Mouse (Mus musculus) CH12.LX (cell line): ENCODE data around the gene Rbl2.

Source experiments
- CHD2 ChIP-seq: IDR thresholded peaks from 2 replicates; pipeline ENCODE4 v1.6.1; 2011; ENCODE audit warnings: low read length, improper control_type of control experiment
- CTCF ChIP-seq, 2 experiments: IDR thresholded peaks in 1 of 2; conservative IDR thresholded peaks in 1 of 2; 2 replicates each; pipeline ENCODE4 v1.5.1; 2011 to 2012; ENCODE audit warnings: low read depth in 2 of 2, low read length in 2 of 2, improper control_type of control experiment in 1 of 2, inconsistent platforms in 1 of 2, mild to moderate bottlenecking in 1 of 2, moderate library complexity in 1 of 2
- EP300 ChIP-seq: IDR thresholded peaks from 2 replicates; pipeline ENCODE4 v1.6.1; 2011; ENCODE audit warnings: low read length, improper control_type of control experiment
- IRF4 ChIP-seq: IDR thresholded peaks from 2 replicates; pipeline ENCODE4 v1.6.1; 2014; ENCODE audit warnings: low read depth, mild to moderate bottlenecking, inconsistent platforms, low read length, improper control_type of control experiment
- JUND ChIP-seq: conservative IDR thresholded peaks from 2 replicates; pipeline ENCODE4 v1.6.1; 2011; ENCODE audit warnings: low read depth, low read length, improper control_type of control experiment
- NRF1 ChIP-seq: IDR thresholded peaks from 2 replicates; pipeline ENCODE4 v1.6.1; 2014; ENCODE audit warnings: low read depth, mild to moderate bottlenecking, inconsistent platforms, low read length, improper control_type of control experiment, moderate library complexity
- POLR2A ChIP-seq: IDR thresholded peaks from 2 replicates; pipeline ENCODE4 v1.6.1; 2011; ENCODE audit warnings: low read depth, mild to moderate bottlenecking, improper control_type of control experiment, low read length
- RCOR1 ChIP-seq: conservative IDR thresholded peaks from 2 replicates; pipeline ENCODE4 v1.6.1; 2012; ENCODE audit warnings: low read depth, mild to moderate bottlenecking, inconsistent platforms, low read length, improper control_type of control experiment
- SMC3 ChIP-seq: IDR thresholded peaks from 2 replicates; pipeline ENCODE4 v1.6.1; 2011; ENCODE audit warnings: low read depth, low read length, improper control_type of control experiment
- TCF12 ChIP-seq: IDR thresholded peaks from 2 replicates; pipeline ENCODE4 v1.6.1; 2014; ENCODE audit warnings: low read depth, mild to moderate bottlenecking, inconsistent platforms, low read length, improper control_type of control experiment
- UBTF ChIP-seq: IDR thresholded peaks from 2 replicates; pipeline ENCODE4 v1.6.1; 2012; ENCODE audit warnings: low read depth, mild to moderate bottlenecking, inconsistent platforms, low read length, improper control_type of control experiment, moderate library complexity
- ZC3H11A ChIP-seq: IDR thresholded peaks from 2 replicates; pipeline ENCODE4 v1.6.1; 2012; ENCODE audit warnings: low read depth, mild to moderate bottlenecking, inconsistent platforms, low read length, improper control_type of control experiment

DNA sequence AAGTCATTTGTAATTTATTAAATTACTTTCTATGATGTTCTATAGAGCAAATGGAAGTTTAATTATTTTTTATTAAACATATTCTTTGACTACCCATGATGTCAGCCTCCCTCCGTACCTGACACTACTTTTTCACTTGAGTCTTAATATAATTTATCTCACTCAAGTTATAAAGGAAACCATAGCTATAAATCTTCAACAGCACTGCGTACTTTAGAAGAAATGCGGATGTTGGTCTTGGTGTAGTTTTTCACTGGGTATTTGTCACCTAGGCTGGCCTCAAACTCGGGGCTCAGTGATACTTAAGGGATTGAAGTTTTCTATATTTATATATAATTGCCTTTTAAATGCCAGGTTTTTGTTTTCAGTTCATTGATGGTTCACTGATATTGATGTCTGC, 15.4 kb upstream of the Rbl2 start:
- TF ChIP-seq CHD2: no peak
- TF ChIP-seq TCF12: no peak
- no peak for TF ChIP-seq UBTF
- no peak for TF ChIP-seq JUND
- TF ChIP-seq POLR2A: no peak
- no peak for TF ChIP-seq CTCF (conservative IDR thresholded peaks at IDR 0.05 in 1 of 2, IDR thresholded peaks at IDR 0.05 in 1 of 2; ENCODE audit: low read depth in 2 of 2, low read length in 2 of 2)
- no peak for TF ChIP-seq ZC3H11A
- TF ChIP-seq SMC3: no peak
- no peak for TF ChIP-seq NRF1
- TF ChIP-seq RCOR1: no peak
- no peak for TF ChIP-seq EP300
- TF ChIP-seq IRF4: no peak
